Mouse (Mus musculus) adipocyte (in vitro differentiated cells): ENCODE measurements around the gene Slc9a1.

Source experiments
- DNase-seq: peaks from one replicate; pipeline ENCODE4 v3.0.0-alpha.2; 2016; ENCODE audit warnings: low spot score

The Slc9a1 gene

DNA sequence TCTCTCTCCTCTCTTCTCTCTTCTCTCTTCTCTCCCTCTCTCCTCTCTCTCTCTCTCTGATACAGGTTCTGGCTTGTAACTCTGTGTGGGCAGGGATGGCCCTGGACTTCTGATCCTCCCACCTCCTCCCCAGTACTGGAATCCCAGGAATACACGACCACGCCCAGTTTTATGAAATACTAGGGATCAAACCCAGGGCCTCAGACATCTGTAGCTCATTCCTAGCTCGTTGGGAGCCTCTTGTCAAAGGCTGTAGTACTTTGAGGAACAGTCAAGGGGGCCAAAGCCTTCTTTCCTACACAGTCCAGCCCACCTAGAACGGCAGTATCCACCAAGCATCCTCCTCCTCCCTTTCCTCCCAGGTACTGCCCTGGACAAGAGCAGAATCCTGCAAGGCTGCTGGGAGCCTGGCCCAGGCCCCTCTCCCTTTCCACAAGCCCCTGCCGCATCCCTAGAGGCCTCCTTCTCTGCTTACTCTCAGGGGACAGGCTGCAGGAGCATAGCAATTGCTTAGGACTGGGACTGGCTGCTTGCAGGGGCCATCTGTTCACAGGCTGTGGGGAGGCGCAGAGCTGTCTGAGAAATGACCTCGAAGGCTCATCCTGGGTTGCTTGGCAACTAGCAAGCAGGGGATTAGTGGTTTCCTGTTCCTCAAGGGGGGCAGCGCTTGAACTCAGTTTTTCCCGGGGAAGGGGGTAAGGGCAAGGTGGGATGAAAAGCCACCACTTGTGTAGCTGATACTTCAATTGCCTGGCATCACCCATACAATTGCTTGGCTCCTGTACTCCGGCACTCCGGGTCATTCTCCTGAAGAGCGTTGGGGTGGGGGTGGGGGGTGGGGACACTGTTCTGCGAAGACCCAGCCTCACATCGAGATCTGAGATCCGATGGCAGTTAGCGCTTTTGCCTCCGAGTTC is 70.2 kb downstream of the Slc9a1 start:
- no peak for DNase-seq

GRCm38 (mm10) chr4:133440377-133440795 is 70.9 kb downstream of the Slc9a1 start:
- no peak for DNase-seq

DNA sequence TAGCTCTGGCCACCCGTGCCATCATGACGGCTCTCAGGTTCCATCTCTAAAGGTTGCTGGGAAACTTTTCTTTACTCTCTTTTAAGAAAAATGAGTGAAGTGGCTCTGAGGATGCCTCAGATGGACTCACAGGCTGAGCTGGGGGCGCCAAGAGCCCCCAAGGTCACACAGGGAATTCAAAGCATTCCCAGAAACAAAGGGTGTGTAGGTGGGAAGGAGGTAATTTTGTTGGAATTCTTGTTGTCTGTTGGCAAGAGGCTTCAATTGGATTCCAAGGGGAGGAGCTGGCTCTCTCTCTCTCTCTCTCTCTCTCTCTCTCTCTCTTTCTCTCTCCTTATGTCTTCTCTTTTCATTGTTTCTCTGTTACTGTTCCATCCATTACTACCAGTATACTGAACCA is 72.7 kb downstream of the Slc9a1 start:
- no peak for DNase-seq

GRCm38 (mm10) chr4:133443085-133443484 is 73.6 kb downstream of the Slc9a1 start:
- DNase-seq = no peak

GRCm38 (mm10) chr4:133445727-133446126 is 76.2 kb downstream of the Slc9a1 start:
- no peak for DNase-seq

- no peak for DNase-seq
Observed at GRCm38 (mm10) chr4:133447366-133447765, 77.9 kb downstream of the Slc9a1 start.

- no peak for DNase-seq
Observed at GRCm38 (mm10) chr4:133447967-133448366, 78.5 kb downstream of the Slc9a1 start.

- DNase-seq = no peak
Observed at GRCm38 (mm10) chr4:133448708-133449388, 79.3 kb downstream of the Slc9a1 start.

GRCm38 (mm10) chr4:133449726-133450125 is 80.2 kb downstream of the Slc9a1 start:
- DNase-seq = peak; percentile 26

- peak; percentile 86 for DNase-seq
Observed at GRCm38 (mm10) chr4:133451536-133451935, 82.0 kb downstream of the Slc9a1 start.

GRCm38 (mm10) chr4:133452433-133452832 is 82.9 kb downstream of the Slc9a1 start:
- no peak for DNase-seq

GRCm38 (mm10) chr4:133458044-133458443 is 88.5 kb downstream of the Slc9a1 start:
- DNase-seq = no peak

DNA sequence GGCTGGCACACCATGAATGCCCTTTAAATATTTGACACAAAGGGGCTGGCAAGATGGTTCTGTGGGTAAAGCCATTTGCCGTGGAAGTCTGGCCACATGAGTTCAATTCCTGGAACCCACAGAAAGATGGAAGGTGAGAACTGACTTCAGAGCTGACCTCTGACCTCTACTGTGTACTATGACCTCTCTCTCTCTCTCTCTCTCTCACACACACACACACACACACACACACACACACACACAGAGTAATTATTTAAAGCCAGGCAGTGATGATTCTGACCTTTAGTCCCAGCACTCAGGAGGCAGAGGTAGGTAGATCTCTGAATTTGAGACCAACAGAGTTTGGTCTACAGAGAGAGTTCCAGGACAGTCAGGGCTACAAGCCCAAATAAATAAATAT is 90.5 kb downstream of the Slc9a1 start:
- no peak for DNase-seq

DNA sequence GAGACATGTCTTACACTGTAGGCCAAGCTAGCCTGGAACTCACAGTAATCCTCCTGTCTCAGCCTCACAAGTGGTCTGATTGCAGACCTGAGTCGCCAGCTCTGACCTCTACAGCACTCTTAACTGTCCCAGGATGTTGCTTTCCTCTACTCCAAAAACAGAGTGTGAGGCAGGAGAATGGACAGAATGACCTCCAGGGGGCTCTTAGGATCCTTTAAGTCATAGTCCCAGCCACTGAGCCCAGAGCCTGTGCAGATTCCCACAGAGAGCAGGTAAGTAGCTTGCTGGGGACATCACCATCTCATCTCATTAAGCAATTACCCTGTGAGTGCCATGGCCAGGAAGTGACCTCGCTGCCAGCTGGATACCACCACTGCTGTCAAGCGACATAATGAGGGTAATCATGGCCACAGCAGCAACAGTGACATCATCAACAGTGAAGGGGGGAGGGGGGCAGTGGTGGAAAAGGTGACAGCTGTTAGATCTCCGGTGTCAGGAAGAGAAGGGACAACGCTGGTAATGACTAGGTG is 91.4 kb downstream of the Slc9a1 start:
- no peak for DNase-seq

DNA sequence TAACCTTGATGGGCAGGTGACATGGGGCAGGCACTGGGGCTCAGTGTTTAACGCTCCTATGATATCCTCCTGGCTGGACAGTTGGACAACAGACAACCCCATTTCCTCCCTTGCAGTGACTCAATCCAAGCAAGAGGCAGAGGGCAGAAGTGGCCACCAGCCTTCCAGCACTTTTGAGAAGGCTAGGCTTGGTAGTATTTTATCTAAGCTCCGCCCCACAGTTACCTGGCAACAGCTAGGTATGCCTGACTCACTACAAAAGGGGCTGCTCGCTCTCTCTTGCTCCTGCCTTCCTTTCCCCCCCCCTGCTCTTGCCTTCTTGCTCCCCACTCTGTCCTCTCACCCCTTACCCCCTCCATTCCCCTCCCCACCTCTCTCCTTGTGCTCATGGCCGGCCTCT is 91.9 kb downstream of the Slc9a1 start:
- DNase-seq = no peak

- DNase-seq = no peak
Observed at GRCm38 (mm10) chr4:133463184-133463583, 93.7 kb downstream of the Slc9a1 start.

DNA sequence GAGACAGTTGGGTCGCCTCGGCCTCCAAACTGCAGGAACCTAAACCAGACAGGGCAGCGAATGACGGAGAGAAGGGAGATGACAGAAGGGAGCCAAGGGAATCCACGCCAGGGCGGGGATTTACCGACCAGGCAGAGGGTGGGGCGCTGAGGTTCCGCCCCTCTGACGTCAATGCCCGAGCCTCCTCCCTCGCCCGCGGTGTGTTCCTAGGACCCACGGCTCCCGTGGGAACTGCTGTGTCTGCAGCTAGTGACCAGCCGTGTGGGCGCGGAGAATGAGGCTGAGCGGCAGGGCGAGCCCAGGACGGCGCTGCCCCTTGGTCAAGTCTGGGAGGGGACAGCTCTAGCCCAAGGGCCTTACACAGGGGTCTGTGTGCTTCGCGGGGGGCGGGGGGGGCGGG is 98.6 kb downstream of the Slc9a1 start:
- no peak for DNase-seq

DNA sequence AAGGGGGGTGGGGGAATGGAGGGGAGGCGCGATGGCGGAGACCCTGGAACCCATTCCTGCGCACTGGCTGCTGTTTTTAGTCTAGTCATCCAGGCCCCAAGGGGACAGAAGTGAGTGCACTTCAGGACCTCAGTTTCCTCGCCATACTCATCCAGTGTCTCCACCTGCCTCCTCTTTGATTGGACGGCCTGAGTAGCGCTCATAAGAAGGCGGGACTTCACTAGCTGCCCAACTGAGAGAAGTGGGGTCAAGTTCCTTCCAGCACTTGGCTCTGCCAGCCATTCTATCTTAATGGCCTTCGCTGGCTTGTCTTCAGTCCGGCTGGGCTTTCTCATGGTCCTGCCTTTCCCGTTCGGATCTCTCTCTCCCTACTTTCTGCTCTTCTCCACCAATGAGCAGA is 99.6 kb downstream of the Slc9a1 start:
- no peak for DNase-seq

DNA sequence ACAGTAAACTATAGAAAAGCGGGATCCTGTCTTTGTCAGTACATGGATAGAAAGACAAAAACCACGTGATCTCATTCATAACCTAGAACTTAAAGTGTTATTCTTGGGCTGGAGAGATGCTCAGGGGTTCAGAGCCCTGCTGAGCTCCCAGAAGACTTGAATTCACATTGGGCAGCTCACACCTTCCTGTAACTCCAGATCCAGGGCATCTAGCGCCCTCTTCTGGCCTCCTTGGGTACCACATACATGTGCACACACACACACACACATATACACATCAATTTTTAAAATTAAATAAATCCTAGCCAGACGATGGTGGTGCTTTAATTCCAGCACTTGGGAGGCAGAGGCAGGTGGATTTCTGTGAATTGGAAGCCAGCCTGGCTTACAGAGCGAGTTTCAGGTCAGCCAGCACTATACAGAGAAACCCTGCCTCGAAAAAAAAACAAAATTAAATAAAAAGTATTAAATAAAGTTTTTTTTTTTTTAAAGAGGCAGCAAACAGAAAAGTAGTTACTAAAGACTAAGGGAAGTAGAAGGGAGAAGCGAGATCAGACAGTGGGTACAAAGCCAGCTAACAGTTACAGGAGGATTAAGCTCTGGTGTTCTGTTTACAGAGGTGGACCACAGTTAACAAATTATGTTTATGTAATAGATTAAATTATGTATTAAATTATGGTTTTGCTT is 101.8 kb downstream of the Slc9a1 start:
- DNase-seq = no peak
